Mouse (Mus musculus) right cerebral cortex, postnatal 10 days (tissue): ENCODE results near the gene Sstr3.

Experiments used
- DNase-seq, 2 experiments: peaks; one replicate each; pipeline ENCODE4 v3.0.0; 2021; ENCODE audit warnings: low spot score in 2 of 2

Gene Sstr3

GRCm38 (mm10) chr15:78559141-78559979 is 14.9 kb upstream of the Sstr3 start:
- no peak for DNase-seq

GRCm38 (mm10) chr15:78557693-78558535 is 13.4 kb upstream of the Sstr3 start:
- DNase-seq = no peak

GRCm38 (mm10) chr15:78554545-78555313 is 10.2 kb upstream of the Sstr3 start:
- no peak for DNase-seq

- no peak for DNase-seq
These were observed 4.8 kb upstream of the Sstr3 start for GRCm38 (mm10) chr15:78549189-78549734.

GRCm38 (mm10) chr15:78548711-78549110 is 4.2 kb upstream of the Sstr3 start:
- no peak for DNase-seq

- DNase-seq = no peak
These were observed 3.8 kb upstream of the Sstr3 start for GRCm38 (mm10) chr15:78548336-78548665.

GRCm38 (mm10) chr15:78547415-78548335 is 3.2 kb upstream of the Sstr3 start:
- DNase-seq = peak in 1 of 2 experiments; percentile 43

GRCm38 (mm10) chr15:78546060-78546459 is 1.6 kb upstream of the Sstr3 start:
- DNase-seq = no peak

GRCm38 (mm10) chr15:78544041-78544440 is 444 bp downstream of the Sstr3 start:
- DNase-seq = peak in 1 of 2 experiments; percentile 38

GRCm38 (mm10) chr15:78542767-78543303 is 1.6 kb downstream of the Sstr3 start:
- DNase-seq = no peak

GRCm38 (mm10) chr15:78542098-78542766 is 2.3 kb downstream of the Sstr3 start:
- no peak for DNase-seq

- no peak for DNase-seq
These were observed 2.9 kb downstream of the Sstr3 start for GRCm38 (mm10) chr15:78541606-78542005.

GRCm38 (mm10) chr15:78541036-78541435 is 3.4 kb downstream of the Sstr3 start:
- DNase-seq = no peak

- no peak for DNase-seq
These were observed 8.6 kb downstream of the Sstr3 start for GRCm38 (mm10) chr15:78535723-78536421.

- DNase-seq = no peak
These were observed 11.1 kb downstream of the Sstr3 start for GRCm38 (mm10) chr15:78533346-78533835.

GRCm38 (mm10) chr15:78532566-78533345 is 11.7 kb downstream of the Sstr3 start:
- no peak for DNase-seq

GRCm38 (mm10) chr15:78531901-78532469 is 12.5 kb downstream of the Sstr3 start:
- peak; percentile 99 for DNase-seq

- DNase-seq = no peak
These were observed 13.1 kb downstream of the Sstr3 start for GRCm38 (mm10) chr15:78531451-78531720.
